Mouse (Mus musculus) embryo, embryonic 10 days (tissue): Measurements from ENCODE around the gene Ndufc1.
"Not testable (repeated sequence)": the region's sequence is repeated elsewhere in the genome, so short reads cannot be mapped to it uniquely, and the experiment has no call there.

Experiments used
- DNase-seq: peaks from one replicate; pipeline ENCODE4 v3.0.0-alpha.2; 2015; ENCODE audit warnings: low spot score

Ndufc1 gene

DNA sequence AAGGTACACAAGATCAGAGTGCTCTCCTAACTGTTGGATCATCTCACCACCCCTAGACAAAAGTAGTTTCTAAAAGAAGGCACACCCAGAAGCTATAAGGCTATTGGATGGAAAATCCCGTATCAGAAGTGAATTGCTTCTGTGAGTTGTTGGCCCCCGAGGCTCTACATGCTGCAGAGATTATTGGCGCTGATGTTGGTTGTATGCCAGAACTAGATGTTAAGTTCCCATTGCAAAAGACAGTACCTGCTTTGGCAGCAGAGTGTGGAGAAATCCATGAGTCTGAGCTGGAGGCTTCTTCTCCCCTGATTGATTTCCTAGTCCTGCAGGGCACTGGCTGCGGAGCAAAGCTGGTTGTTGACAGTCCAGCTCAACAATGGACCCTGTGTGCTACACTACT is 40.8 kb downstream of the Ndufc1 start:
- DNase-seq: no peak

DNA sequence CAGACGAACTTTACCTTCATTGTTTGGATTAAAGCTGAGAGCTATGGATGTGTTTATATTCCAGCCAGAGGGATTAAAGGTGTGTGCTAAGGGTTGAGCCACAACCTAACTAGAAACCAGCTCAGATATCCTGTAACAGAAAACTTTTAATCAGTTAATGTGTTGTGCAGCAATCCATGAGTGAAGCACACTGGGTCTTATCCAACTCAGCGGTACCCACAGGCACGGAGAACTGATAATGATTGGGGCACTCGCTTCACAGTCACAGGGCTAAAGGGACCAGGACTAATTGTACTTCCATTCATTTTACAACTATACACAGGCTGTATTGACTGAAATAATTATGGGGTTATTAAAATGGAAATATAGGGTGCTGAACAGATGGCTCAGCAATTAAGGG is 41.9 kb downstream of the Ndufc1 start:
- no peak for DNase-seq

DNA sequence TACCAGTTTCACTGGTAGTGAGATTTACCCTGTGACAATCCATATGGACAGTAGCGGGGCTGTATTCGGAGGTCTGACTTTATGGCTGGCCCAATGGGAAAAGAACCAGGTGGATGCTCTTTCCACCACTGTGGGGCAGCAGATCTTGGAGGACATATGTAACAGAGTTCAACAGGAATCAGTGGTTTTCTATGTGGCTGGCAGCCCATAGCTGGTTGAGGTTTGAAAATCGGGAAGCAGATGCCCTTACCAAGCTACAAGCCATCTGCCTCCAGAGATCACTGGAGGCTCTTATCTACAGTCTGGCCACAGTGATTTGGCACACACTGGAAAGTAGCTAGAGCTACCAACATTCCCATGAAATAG is 43.3 kb downstream of the Ndufc1 start:
- no peak for DNase-seq

DNA sequence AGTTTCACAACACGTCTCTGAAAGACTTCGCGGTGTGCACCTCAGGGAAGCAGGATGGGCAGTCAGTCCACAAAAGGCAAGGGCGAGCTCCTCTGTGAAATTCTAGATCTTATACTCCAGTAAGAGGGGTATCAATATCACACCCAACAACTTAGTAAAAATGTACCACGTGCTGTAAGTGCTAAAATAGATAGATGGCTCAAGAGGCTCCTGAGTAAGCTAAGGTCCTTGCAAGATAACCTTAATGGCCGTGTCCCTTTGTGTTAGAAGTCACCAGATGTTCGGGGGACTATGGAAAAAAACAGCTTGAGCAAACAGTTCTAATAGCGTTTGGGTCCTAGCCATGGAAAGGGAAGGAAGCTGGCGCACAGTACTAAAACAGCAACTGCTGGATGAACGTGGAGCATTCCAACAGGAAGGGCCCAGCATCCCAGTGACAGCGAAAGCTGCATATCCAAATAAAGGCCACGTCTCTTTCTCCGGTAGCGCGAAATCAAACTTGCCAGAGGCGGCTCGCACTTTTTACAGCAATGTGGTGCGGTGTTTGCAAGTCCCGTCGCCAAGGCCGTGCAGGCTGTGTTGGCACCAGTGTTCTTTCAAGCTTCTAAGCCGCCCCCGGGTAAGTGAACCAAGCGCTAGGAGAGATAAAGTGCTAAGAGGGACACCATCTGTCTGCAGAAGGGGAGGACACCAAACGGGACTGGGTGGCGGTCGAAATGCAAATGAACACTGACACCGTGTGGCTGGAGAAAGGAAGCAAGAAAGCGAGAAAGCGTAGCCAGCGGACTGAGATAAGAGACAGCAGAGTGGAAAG is 43.9 kb downstream of the Ndufc1 start:
- peak; percentile 93 for DNase-seq

DNA sequence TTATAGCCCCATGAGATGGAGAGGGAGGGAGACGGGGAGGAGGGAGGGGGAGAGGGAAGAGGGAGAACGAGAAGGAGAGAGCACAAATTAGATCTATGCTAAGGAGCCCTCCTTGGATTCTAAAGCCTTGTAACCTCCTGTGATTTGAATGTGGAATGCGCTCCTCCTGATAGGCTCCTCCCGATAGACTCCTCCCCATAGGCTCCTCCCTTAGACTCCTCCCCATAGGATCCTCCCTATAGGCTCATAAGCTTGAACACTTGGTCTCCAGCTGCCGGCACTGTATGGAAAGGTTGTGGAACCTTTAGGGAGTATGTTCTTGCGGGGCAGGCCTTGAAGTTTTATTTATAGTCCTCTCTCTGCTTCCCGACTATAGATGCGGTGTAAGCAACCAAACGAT is 47.7 kb downstream of the Ndufc1 start:
- peak; percentile 64 for DNase-seq

DNA sequence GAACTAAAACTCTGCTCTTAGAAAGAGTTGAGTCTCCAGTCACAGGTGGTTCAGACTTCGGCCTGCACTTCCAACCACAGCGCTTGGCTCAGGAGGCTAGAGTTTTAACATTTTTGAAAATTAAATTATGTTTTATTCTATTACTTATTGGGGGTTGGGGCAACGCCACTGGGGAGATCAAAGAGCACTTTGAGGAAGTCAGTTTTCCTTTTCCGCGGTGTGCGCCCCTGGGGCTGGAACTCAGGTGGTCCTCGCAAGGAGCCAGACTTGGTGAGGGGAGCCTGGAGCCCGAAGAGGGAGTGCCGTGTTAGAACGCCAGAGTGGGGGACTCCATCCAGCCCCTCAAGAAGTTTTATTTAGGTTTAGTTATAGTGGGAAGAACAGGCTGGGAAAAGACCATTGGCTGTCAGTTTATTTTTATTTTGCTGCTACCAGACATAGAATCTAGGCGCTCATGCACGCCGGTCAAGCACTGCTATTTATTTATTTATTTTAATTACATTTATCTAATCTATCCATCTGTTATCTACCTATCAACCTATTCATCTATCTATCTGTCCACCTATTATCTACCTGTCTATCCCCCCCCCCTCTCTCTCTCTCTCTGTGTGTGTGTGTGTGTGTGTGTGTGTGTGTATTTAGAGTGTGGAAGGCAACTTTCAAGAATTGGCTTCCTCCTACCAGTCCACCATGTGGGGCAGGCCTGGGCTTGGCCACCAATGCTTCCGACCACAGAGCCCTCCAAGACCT is 49.1 kb downstream of the Ndufc1 start:
- no peak for DNase-seq

DNA sequence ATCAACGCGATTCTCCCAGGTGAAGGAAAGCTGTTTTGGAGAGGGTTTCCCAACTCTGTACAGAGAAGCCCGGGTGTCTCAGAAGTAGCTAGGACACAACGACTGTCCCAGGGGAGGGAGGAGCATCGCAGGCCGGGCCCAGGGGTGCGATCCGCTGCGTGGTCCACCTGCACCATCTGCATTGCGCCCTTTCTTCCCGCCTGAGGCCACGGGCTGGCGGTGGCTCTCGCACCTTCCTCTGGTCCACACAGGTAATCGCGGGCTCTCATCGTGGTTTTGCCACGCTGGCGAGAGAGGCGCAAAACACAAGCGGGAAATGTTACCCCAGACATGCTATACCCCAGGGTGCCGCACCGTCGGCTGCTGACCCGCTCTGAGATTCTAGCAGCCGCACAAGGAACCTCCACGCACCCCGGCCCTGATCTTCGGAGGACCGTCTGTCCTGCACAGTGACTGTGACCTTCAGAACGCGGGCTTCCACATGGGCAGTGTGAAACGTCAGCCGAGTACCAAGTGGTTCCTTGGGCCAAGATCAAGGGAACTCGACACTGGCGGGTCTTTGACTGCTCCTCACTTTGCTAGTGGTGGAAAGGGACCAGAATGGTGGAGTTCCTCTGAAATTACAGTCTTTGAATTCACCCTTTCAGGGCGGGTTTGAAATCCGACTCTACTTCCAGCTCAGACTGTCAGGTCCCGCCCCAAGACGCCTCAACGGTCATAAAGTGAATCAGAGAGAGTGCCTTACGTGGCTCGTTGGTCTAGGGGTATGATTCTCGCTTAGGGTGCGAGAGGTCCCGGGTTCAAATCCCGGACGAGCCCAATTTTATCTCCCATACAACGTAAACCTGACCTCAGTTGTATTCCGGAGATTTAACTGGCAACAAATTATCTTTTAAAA is 49.9 kb downstream of the Ndufc1 start:
- peak; percentile 94 for DNase-seq

DNA sequence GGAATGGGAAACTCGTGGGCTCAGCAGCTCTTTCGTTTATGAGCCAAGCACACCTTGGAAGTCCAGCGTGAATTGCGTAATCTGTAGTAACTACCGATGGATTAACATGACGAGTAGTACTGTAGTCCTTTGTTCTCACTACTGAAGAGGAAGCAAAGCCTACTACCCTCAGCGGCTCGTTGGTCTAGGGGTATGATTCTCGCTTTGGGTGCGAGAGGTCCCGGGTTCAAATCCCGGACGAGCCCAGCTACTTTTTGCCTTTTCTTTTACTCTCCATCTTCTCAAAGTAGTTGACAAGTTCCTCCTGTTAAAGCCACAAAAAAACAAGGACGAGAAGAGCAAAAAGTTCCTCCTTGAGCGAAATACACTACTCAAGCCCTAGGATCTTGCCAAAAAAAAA is 50.6 kb downstream of the Ndufc1 start:
- peak; percentile 91 for DNase-seq

DNA sequence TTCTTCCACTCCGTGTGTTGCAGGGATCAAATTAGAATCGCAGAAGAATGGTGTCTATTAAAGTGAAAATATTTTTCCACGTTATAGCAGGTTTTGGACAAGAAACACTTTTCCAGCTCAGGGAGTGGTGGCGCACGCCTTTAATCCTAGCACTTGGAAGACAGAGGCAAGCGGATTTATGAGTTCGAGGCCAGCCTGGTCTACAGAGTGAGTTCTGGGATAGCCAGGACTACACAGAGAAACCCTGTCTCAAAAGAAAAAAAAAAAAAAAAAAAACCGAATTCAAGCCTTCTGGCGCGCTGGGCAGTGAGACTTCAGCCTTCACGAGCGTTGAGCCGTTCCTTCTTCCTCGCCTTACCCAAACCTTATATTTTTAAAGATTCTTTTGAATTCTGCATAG is 51.2 kb downstream of the Ndufc1 start:
- peak; percentile 73 for DNase-seq

DNA sequence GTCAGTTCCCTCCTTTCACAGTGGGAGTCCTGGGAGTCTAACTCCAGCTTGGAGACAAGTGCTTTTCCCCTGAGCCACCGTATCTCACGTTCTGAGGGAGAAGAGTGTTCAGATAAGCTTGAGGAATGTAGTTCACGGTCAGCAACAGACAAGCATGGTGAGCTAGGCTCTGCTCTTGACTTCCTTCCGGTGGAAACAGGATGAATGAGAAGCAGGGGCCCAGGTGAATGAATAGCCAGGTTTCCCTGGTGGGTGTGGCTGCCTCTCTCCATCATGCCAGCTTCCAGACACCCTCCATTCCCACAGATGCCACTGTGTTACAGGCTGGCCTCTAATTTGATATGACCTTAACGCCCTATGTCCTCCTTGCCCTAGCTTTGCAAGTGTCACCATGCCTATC is 51.7 kb downstream of the Ndufc1 start:
- no peak for DNase-seq

DNA sequence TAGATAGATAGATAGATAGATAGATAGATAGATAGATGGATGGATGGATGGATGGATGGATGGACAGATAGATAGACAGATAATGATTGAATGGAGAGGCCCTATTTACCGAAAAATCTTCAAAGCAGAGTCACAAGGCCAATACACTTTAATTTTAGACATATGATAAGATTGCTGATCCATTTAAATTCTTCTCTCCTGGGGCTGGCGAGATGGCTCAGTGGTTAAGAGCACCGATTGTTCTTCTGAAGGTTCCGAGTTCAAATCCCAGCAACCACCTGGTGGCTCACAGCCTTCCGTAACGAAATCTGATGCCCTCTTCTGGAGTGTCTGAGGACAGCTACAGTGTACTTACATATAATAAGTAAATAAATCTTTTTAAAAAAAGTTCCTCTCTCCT is 53.8 kb downstream of the Ndufc1 start:
- not testable (repeated sequence) for DNase-seq
